Mouse (Mus musculus): ENCODE data around the gene Efl1.

GRCm38 (mm10) chr7:82748812-82749211 lies 100.4 kb downstream of the Efl1 start:
- TF ChIP-seq POLR2A (IDR thresholded peaks at IDR 0.05; ENCODE audit: insufficient read depth, low read length) (no peak), CTCF (IDR thresholded peaks at IDR 0.05; ENCODE audit: low read depth, low read length) (no peak), EP300 (IDR thresholded peaks at IDR 0.05; ENCODE audit: insufficient read depth, low read depth, low read length) (no peak)

Measured in ES-Bruce4 (cell line).